Mouse (Mus musculus): ENCODE data around the gene Ldlrad3. TPM values are rescaled to one million over a fixed set of nuclear protein-coding genes. Genes with fewer than 3 reads are reported as not detected.

The Ldlrad3 gene
- polyA plus RNA-seq (2015; fragmentation: Nextera tagmentation; extraction: Ambion mirVana): 6.2 and 7.6 TPM in 2 replicates

GRCm38 (mm10) chr2:102185951-102186561, at the start of gene Ldlrad3:
TSS of gene Ldlrad3 (minus strand) at chr2:102186385.

Other genes with a start within 250 kb of the Ldlrad3 start
- 11.5 and 15.2 TPM in 2 replicates for gene Trim44, start 221.4 kb upstream of the Ldlrad3 start, polyA plus RNA-seq (2015; fragmentation: Nextera tagmentation; extraction: Ambion mirVana)

Data from urinary bladder, postnatal 0 days (tissue).